Comparison of ENCODE assay signal across 9 mouse cellular contexts in the genomic region with DNA sequence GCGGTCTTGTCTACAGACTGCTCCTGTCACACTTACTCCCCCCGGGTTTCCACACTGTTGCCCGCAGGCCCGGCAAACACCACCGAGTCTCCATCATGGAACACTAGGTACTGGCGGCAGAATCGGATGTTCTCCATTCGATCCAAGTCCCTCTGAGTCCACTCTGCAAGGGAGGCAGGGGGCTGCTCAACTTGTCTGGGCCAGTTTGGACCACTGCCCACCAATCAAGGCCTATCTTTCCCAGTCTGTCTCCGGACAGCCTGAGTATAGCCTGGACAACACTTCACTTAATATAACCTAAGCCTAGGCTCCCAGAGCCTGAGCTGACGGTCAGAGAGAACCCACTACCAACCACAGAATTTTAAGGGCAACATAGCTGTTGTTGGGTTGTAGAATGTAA. TPM values are rescaled to one million over a fixed set of nuclear protein-coding genes. Genes with fewer than 3 reads are reported as not detected.
DNase-seq lines count a peak whose midpoint lies in the region; ATAC-seq and TF ChIP-seq lines count a peak whose summit lies in the region.
"Had no signal": no experiment of that assay in that cellular context is flagged by ENCODE, and none has a peak within 500 bp of the region (broad histone marks: within the 10 kb centered on the region; RNA-seq: fewer than 3 reads in every experiment).

No protein-coding gene starts in this region.

- no peak for ATAC-seq in lung, postnatal 0 days
- no peak for ATAC-seq in limb, embryonic 12.5 days (ENCODE audit: insufficient number of reproducible peaks, insufficient read depth, low FRiP score, low TSS enrichment, low read depth)
- no peak for ATAC-seq in stomach, embryonic 15.5 days (ENCODE audit: insufficient read depth, low FRiP score, low read depth)

- H3K9me3 ChIP-seq in lung, postnatal 0 days (ENCODE audit: low read length), result no peaks in the 10 kb centered on the region
- H3K9me3 ChIP-seq in limb, embryonic 12.5 days, result no peaks in the 10 kb centered on the region
- H3K9me3 ChIP-seq in stomach, embryonic 15.5 days, result no peaks in the 10 kb centered on the region

- H3K4me1 ChIP-seq in lung, postnatal 0 days (ENCODE audit: insufficient read depth, low read depth, low read length), result no peaks in the 10 kb centered on the region; the same call in 1 of the 2 replicates
- no peaks in the 10 kb centered on the region for H3K4me1 ChIP-seq in embryonic fibroblast, embryonic 13.5 days (ENCODE audit: control insufficient read depth, insufficient read depth, low read length)
- peaks cover 16% of the 10 kb centered on the region for H3K4me1 ChIP-seq in limb, embryonic 12.5 days (replicated peaks)
- H3K4me1 ChIP-seq in stomach, embryonic 15.5 days, result peaks cover 22% of the 10 kb centered on the region

- no peak for DNase-seq in lung, postnatal 0 days (ENCODE audit: low spot score)
- no peak for DNase-seq in lung, postnatal 4 days
- no peak for DNase-seq in spleen, postnatal 14 days (ENCODE audit: low spot score in 2 of 2)
- DNase-seq in left cerebral cortex, postnatal 4 days, result no peak

- H3K36me3 ChIP-seq in lung, postnatal 0 days (ENCODE audit: insufficient read depth, low read length), result peaks cover 26% of the 10 kb centered on the region; the same call in 1 of the 2 replicates
- H3K36me3 ChIP-seq in limb, embryonic 12.5 days, result peaks cover 44% of the 10 kb centered on the region
- peaks cover 33% of the 10 kb centered on the region for H3K36me3 ChIP-seq in stomach, embryonic 15.5 days

- no peak for TF ChIP-seq POLR2A in embryonic fibroblast, embryonic 13.5 days (IDR thresholded peaks at IDR 0.05; ENCODE audit: low read depth, low read length)

- TF ChIP-seq CTCF in lung, postnatal 0 days (IDR thresholded peaks at IDR 0.05), result no peak
- TF ChIP-seq CTCF in embryonic fibroblast, embryonic 13.5 days (IDR thresholded peaks at IDR 0.05; ENCODE audit: borderline replicate concordance, insufficient read depth, low read length), result no peak

- peak overlapping the region; percentile 97 for H3K4me2 ChIP-seq in lung, postnatal 0 days (replicated peaks; ENCODE audit: low read depth, low read length)
- peak overlapping the region; percentile 83 for H3K4me2 ChIP-seq in limb, embryonic 12.5 days
- H3K4me2 ChIP-seq in stomach, embryonic 15.5 days, result peak overlapping the region; percentile 97

- intact Hi-C loops in left cerebral cortex, postnatal 4 days (cut with DNase I), result no loop called here

- peak overlapping the region; percentile 83; the same call in 1 of the 2 replicates for H3K27ac ChIP-seq in lung, postnatal 0 days (ENCODE audit: low read length)
- H3K27ac ChIP-seq in embryonic fibroblast, embryonic 13.5 days (ENCODE audit: insufficient read depth, low read length), result no peak overlapping the region
- H3K27ac ChIP-seq in limb, embryonic 12.5 days, result peak overlapping the region; percentile 84; the same call in 1 of the 2 replicates
- H3K27ac ChIP-seq in stomach, embryonic 15.5 days, result peak overlapping the region; percentile 89

- no peak for TF ChIP-seq EP300 in lung, postnatal 0 days (IDR thresholded peaks at IDR 0.05)

- H3K4me3 ChIP-seq in lung, postnatal 0 days (ENCODE audit: low read depth, low read length), result peak overlapping the region; percentile 62; the same call in 1 of the 2 replicates
- H3K4me3 ChIP-seq in embryonic fibroblast, embryonic 13.5 days (ENCODE audit: insufficient read depth, low read length), result peak overlapping the region; percentile 81
- peak overlapping the region; percentile 77 for H3K4me3 ChIP-seq in limb, embryonic 12.5 days (replicated peaks)
- peak overlapping the region; percentile 92 for H3K4me3 ChIP-seq in stomach, embryonic 15.5 days (replicated peaks)

- no peaks in the 10 kb centered on the region for H3K27me3 ChIP-seq in lung, postnatal 0 days (replicated peaks; ENCODE audit: insufficient read depth, low read length)
- no peaks in the 10 kb centered on the region for H3K27me3 ChIP-seq in limb, embryonic 12.5 days
- no peaks in the 10 kb centered on the region for H3K27me3 ChIP-seq in stomach, embryonic 15.5 days (replicated peaks)

- peak overlapping the region; percentile 61 for H3K9ac ChIP-seq in lung, postnatal 0 days (replicated peaks; ENCODE audit: low read depth)
- peak overlapping the region; percentile 75 for H3K9ac ChIP-seq in limb, embryonic 12.5 days (replicated peaks)
- H3K9ac ChIP-seq in stomach, embryonic 15.5 days, result peak overlapping the region; percentile 85

- WGBS in lung, postnatal 0 days, result 65% methylated on average over 10 of the region's 10 CpGs
- 77% methylated on average over 10 of the region's 10 CpGs for WGBS in limb, embryonic 12.5 days
- WGBS in stomach, embryonic 15.5 days, result 66% methylated on average over 10 of the region's 10 CpGs

RNA-seq across cellular contexts. Expression of a gene that starts 0.8 kb away (rescaled TPM):
- polyA plus RNA-seq in lung, postnatal 0 days (2015; fragmentation: Nextera tagmentation; extraction: Ambion mirVana), result 29.3 and 34.6 TPM in 2 replicates
- polyA plus RNA-seq in embryonic fibroblast, embryonic 13.5 days (2011; ENCODE audit: insufficient read length, low read depth, missing spikeins), result 53.4 and 63.9 TPM in 2 replicates
- polyA plus RNA-seq in limb, embryonic 12.5 days (2016; fragmentation: Nextera tagmentation; extraction: Ambion mirVana), result 56.9 and 57.9 TPM in 2 replicates
- 73.7 and 76.1 TPM in 2 replicates for polyA plus RNA-seq in stomach, embryonic 15.5 days (2015; fragmentation: Nextera tagmentation; extraction: Ambion mirVana)
- 10 to 100 TPM; 46.1 to 50.1 TPM for total RNA-seq in left cerebral cortex, postnatal 4 days (2021)

RNA-seq across cellular contexts. Expression of a gene that starts 10.4 kb away (rescaled TPM):
- polyA plus RNA-seq in lung, postnatal 0 days (2015; fragmentation: Nextera tagmentation; extraction: Ambion mirVana), result 19.7 and 20.4 TPM in 2 replicates
- 26.4 and 31.4 TPM in 2 replicates for polyA plus RNA-seq in embryonic fibroblast, embryonic 13.5 days (2011; ENCODE audit: insufficient read length, low read depth, missing spikeins)
- 30.5 and 38.0 TPM in 2 replicates for polyA plus RNA-seq in limb, embryonic 12.5 days (2016; fragmentation: Nextera tagmentation; extraction: Ambion mirVana)
- polyA plus RNA-seq in stomach, embryonic 15.5 days (2015; fragmentation: Nextera tagmentation; extraction: Ambion mirVana), result 27.5 and 32.7 TPM in 2 replicates
- 10 to 100 TPM; 92.5 to 93.8 TPM for total RNA-seq in left cerebral cortex, postnatal 4 days (2021)

RNA-seq across cellular contexts. Expression of a gene that starts 13.3 kb away (rescaled TPM):
- 0.62 and 1.1 TPM in 2 replicates for polyA plus RNA-seq in lung, postnatal 0 days (2015; fragmentation: Nextera tagmentation; extraction: Ambion mirVana)
- polyA plus RNA-seq in embryonic fibroblast, embryonic 13.5 days (2011; ENCODE audit: insufficient read length, low read depth, missing spikeins), result not detected in 2 replicates
- polyA plus RNA-seq in limb, embryonic 12.5 days (2016; fragmentation: Nextera tagmentation; extraction: Ambion mirVana), result 0.18 and 0.51 TPM in 2 replicates
- 5.2 and 7.9 TPM in 2 replicates for polyA plus RNA-seq in stomach, embryonic 15.5 days (2015; fragmentation: Nextera tagmentation; extraction: Ambion mirVana)
- not detected for total RNA-seq in left cerebral cortex, postnatal 4 days (2021)
- total RNA-seq: common myeloid progenitor, adult 5-6 weeks; neutrophil, adult 5-6 weeks had no signal

RNA-seq across cellular contexts. Expression of a gene that starts 40.6 kb away (rescaled TPM):
- 1.6 and 1.7 TPM in 2 replicates for polyA plus RNA-seq in lung, postnatal 0 days (2015; fragmentation: Nextera tagmentation; extraction: Ambion mirVana)
- 3.0 and 3.4 TPM in 2 replicates for polyA plus RNA-seq in embryonic fibroblast, embryonic 13.5 days (2011; ENCODE audit: insufficient read length, low read depth, missing spikeins)
- 3.1 and 3.7 TPM in 2 replicates for polyA plus RNA-seq in limb, embryonic 12.5 days (2016; fragmentation: Nextera tagmentation; extraction: Ambion mirVana)
- polyA plus RNA-seq in stomach, embryonic 15.5 days (2015; fragmentation: Nextera tagmentation; extraction: Ambion mirVana), result 3.5 and 3.6 TPM in 2 replicates
- 1 to 10 TPM; 1.6 to 2.8 TPM for total RNA-seq in left cerebral cortex, postnatal 4 days (2021)

RNA-seq across cellular contexts. Expression of a gene that starts 44.5 kb away (rescaled TPM):
- 25.5 and 26.5 TPM in 2 replicates for polyA plus RNA-seq in lung, postnatal 0 days (2015; fragmentation: Nextera tagmentation; extraction: Ambion mirVana)
- 32.3 and 33.5 TPM in 2 replicates for polyA plus RNA-seq in embryonic fibroblast, embryonic 13.5 days (2011; ENCODE audit: insufficient read length, low read depth, missing spikeins)
- 22.5 and 25.5 TPM in 2 replicates for polyA plus RNA-seq in limb, embryonic 12.5 days (2016; fragmentation: Nextera tagmentation; extraction: Ambion mirVana)
- polyA plus RNA-seq in stomach, embryonic 15.5 days (2015; fragmentation: Nextera tagmentation; extraction: Ambion mirVana), result 45.2 and 48.4 TPM in 2 replicates
- total RNA-seq in left cerebral cortex, postnatal 4 days (2021), result 10 to 100 TPM; 15.2 to 15.5 TPM
